Mouse (Mus musculus) ovary, adult 10 weeks (tissue): ENCODE measurements around the gene Ncan. TPM values are rescaled to one million over a fixed set of nuclear protein-coding genes. Genes with fewer than 3 reads are reported as not detected.

Experiments
- polyA plus RNA-seq: library from polyadenylated mRNA; stranded (reverse); fragments of 350-450 nt; fragmentation: Illumina TruSeq; extraction: RNeasy Lipid Tissue Mini Kit (QIAGEN cat#74804); gene quantifications from one replicate; pipeline ENCODE4 v1.2.3, GENCODE M21; 2014

Gene Ncan
- polyA plus RNA-seq = not detected

GRCm38 (mm10) chr8:70120667-70121066 lies at the start of gene Ncan:
Gene Ncan (minus strand): TSS chr8:70120873.

DNA sequence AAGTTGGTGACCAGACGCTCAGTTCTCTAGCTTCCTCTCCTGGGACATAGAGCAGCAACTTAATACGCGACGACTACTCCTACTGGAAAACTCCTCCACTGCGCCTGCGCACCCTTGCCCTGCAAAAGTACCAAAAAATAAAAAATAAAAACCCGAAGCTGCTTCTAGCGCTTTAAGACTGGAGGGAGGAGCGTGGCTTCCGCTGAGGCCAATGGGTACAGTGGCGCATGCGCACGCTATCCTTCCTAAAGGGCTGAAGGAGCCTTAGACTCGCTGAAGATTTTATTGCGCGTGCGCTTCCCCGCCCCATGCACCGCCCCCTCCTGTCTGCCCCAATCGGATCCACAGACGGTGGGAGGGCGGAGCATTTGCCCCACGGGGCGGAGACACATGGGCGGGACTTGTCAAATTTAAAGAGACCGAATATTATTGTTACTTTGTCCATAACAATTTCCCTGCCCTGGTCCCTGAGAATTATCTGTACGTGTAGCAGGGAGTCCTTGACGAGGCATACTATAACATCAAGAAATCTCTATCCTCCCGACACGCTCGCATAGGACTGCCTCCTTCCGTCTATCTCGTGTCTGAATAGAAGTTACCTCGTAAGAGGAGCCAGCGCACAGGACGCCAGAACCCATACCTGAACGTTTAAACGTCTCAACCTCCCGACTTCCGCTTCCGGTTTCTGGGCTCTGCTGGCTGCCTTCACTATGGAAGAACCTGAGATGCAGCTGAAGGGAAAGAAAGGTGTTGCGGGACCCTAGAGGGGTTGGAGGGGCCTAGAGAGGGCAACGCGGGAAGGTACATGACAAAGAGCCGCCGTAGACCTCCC lies 18.6 kb upstream of the Ncan start, which contains the start of the genes Rfxank, Borcs8 and Mef2b:
Rfxank (minus strand) TSS at position 129 of the 832 bp plus-strand sequence.
Borcs8 (plus strand) TSS at position 474 of the 832 bp plus-strand sequence.
Mef2b (plus strand) TSS at position 686 of the 832 bp plus-strand sequence.

GRCm38 (mm10) chr8:70131166-70131883 lies 10.7 kb upstream of the Ncan start, which contains the start of gene Nr2c2ap:
Gene Nr2c2ap (plus strand): TSS chr8:70131333.

DNA sequence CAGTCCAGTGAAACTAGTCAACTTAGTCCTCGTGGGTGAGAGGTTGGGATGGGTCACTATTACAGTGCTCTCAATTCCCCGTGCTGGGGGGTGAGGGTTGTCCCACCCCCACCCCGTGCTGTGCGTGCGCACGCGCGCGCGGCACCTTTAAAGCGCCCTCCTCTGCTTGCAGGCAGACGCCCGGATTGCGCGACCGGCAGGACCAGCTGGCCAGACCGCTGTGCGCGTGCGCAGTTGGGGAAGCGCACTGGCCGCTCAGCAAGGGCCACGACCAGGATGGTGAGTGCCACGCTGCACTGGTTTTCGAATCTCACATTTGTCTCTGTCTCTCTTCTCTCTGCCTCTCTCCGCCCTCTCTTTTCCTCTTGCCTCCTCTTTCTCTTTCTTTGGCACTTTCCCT lies 37.4 kb downstream of the Ncan start, which contains the start of gene Hapln4:
Hapln4 (plus strand) TSS at position 173 of the 400 bp plus-strand sequence.

DNA sequence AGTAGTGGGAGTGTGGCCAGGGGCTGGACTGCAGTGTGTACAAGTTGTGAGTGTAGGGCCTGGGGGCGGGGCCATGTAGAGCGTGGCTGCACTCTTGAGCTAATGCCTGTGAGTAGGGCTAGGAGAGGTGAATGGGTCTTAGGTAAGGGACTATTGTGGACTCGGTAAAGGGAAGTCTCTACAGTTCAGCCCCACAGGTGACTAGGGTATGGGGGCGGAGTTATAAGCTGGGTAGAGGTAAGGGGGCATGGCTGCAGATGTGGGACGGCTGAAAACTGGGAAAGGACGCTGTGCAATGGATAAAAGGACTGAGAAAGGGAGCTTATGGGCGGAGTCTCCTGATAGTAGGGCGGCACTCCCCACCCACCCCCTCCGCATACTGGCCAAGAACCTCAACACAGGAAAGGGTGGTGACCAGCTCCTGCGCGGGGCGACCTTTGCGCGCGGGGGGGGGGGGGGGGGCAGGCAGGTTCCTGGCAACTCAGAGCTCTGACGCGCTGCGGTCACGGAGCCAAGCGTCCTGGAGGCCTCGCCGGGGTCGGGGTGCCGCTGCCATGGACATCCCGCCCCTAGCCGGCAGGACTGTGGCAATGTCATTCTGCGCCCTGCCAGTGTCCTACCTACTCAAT lies 48.1 kb downstream of the Ncan start, which contains the start of gene Tm6sf2:
Tm6sf2 (plus strand) TSS at position 484 of the 629 bp plus-strand sequence.

Other genes starting within 250 kb of the Ncan start
- gene Cilp2, start 233.2 kb downstream of the Ncan start, polyA plus RNA-seq = not detected
- gene Tssk6, start 218.7 kb downstream of the Ncan start, polyA plus RNA-seq = not detected
- gene Ndufa13, start 218.3 kb downstream of the Ncan start, polyA plus RNA-seq = not detected
- not detected for gene Yjefn3, start 218.2 kb downstream of the Ncan start, polyA plus RNA-seq
- gene Gatad2a, start 124.5 kb downstream of the Ncan start, polyA plus RNA-seq = 8.7 TPM
- 8.2 TPM for gene Mau2, start 78.1 kb downstream of the Ncan start, polyA plus RNA-seq
- 5.0 TPM for gene Sugp1, start 78.1 kb downstream of the Ncan start, polyA plus RNA-seq
- not detected for gene Tm6sf2, start 47.9 kb downstream of the Ncan start, polyA plus RNA-seq
- gene Hapln4, start 37.4 kb downstream of the Ncan start, polyA plus RNA-seq = not detected
- gene Nr2c2ap, start 10.5 kb upstream of the Ncan start, polyA plus RNA-seq = 1.3 TPM
- 0.68 TPM for gene Rfxank, start 18.3 kb upstream of the Ncan start, polyA plus RNA-seq
- gene Borcs8, start 18.6 kb upstream of the Ncan start, polyA plus RNA-seq = 12.3 TPM
- not detected for gene Mef2b, start 18.8 kb upstream of the Ncan start, polyA plus RNA-seq
- 5.1 TPM for gene Tmem161a, start 51.5 kb upstream of the Ncan start, polyA plus RNA-seq
- 1.5 TPM for gene Slc25a42, start 91.4 kb upstream of the Ncan start, polyA plus RNA-seq
- gene Sugp2, start 113.4 kb upstream of the Ncan start, polyA plus RNA-seq = 2.8 TPM
- 0.48 TPM for gene Armc6, start 113.6 kb upstream of the Ncan start, polyA plus RNA-seq
- gene Homer3, start 162.0 kb upstream of the Ncan start, polyA plus RNA-seq = 0.20 TPM
- 4.8 TPM for gene Ddx49, start 181.6 kb upstream of the Ncan start, polyA plus RNA-seq
- 0.86 TPM for gene Cope, start 181.6 kb upstream of the Ncan start, polyA plus RNA-seq
- not detected for gene Cers1, start 194.9 kb upstream of the Ncan start, polyA plus RNA-seq
- gene Gdf1, start 208.9 kb upstream of the Ncan start, polyA plus RNA-seq = not detected
- gene Upf1, start 232.4 kb upstream of the Ncan start, polyA plus RNA-seq = 3.3 TPM